Mouse (Mus musculus): ENCODE measurements around the gene Cryl1. TPM values are rescaled to one million over a fixed set of nuclear protein-coding genes. Genes with fewer than 3 reads are reported as not detected.

Cryl1 gene
- total RNA-seq, 4 experiments from 2014 or later = 17.8 to 26.3 (median 21.5) TPM

DNA sequence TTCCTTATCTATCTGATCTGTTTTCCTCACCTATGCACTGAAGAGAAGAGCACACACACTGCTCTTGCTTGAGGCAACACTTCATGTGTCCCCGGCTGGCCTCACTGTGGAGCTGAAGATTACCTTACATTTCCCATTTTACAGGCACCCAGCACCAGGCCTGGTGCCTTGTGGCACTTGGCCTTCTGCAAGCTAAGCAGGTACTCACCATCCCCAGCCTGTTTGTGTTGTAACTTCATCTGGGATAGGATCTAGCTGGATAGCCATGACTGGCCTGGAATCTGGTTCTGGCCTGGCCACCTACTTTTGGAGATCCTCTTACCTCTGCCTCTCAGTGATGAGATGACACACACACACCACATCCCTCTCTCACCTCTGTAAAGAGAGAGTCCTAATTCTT is 79.5 kb downstream of the Cryl1 start:
- DNase-seq (ENCODE audit: low spot score in 2 of 2) = no peak

DNA sequence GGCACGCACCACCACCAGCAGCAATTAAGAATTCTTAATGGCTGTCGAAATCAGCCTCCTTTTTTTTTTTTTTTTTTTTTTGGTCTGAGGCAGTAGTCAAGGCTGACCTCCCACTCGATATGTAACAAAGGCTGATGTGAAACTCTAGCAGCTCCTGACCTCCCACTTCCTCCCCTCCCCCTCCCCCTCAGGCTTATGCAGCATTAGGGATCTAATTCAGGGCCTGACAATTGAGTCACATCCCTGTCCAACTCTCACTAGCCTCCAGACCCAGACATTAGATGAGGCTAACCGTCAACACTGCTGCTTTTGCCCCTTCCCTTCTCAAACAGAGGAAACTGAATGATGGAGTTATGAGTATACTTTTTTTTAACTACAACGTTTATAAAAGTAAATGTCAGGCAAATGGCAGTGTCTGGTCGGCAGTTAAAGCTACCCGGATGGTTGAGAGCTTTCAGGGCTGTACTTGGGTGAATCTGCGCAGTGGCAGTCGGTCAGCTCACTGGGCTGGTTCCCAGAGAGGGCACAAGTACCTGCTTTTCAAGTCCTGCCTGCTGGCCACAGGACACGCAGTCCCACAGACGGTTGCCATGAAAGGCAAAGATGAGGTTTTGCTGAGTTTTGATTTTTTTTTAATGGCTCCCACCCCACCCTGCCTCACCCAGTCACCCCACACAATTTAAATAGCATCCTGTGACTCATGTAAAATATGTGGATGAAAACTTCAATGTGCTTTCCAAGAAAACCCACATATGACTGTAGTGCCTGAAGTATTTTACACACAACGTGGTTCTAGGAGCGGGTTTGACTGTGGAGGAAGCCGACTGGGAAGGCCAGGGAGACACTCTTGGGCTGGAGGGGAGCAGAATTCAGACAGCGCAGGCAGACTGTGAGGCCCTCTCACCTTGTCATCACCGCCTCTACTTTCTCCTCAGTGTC is 81.4 kb downstream of the Cryl1 start:
- no peak for DNase-seq (ENCODE audit: low spot score in 2 of 2)

DNA sequence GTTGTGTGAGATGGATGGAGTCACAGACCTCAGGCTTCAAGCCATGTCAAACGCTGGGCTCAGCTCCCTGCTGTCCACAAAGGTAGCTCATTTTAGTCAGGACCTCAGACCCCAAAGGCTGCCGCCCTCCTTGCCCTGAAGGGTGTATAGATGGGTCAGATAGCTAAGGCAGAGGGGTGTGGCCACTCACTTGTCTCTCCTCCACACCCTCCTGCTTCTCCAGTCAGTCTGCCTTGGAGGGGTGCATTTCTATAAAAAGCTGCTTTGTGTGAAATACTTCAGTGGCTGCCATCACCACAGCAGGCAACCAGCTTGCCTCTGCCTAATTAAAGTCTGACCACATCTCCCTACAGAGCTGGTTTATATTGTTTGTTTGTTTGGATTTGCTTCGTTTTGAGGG is 82.4 kb downstream of the Cryl1 start:
- DNase-seq (ENCODE audit: low spot score in 2 of 2) = peak; percentile 18 to 21

DNA sequence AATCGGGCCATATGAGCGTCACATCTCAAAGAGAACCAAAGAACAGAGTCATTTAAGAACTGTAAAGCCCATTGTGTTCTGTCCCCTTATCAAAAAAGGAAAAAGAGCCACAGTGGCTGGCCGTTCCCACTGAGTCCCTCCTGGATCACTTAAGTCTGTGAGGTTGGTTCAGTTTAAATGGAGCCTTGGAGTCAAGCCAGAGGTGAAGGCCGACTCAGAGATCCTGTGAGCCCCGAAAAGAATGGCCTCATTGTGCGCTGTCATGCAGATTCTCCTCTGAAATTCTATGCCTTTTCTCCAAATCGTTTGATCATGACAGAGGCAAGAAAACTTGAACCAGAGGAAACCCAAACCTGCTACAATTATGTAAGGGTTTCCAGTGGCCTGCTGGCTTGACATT is 82.8 kb downstream of the Cryl1 start:
- no peak for DNase-seq (ENCODE audit: low spot score in 2 of 2)

DNA sequence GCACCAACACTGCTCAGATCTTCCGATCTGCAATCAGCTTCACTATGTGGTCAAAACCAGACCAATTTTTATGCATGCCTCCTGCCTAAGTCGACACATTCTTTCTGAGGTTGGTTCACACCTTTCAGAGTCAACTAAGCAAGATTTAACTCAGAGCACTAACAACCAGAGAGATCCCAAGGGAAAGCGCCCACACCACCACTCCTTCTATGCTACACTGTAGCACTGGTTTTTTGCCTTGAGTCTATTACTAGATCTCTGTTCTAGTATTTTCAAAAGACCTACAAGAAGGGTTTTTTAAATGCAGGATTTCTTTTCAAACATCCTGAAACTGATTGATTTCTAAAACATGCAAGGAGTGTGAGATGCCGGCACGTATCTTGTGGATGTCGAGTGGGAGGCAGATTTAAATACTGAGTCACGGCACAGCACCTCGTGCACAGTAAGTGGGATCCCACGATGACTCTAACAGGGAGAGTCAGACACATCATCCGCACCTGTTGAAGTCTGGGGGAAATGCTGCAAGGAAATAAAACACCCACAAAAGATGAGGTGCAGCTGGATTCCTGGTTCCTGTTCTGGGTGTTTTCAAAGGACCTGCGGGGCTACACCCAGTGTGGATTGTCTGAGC is 96.6 kb downstream of the Cryl1 start:
- DNase-seq (ENCODE audit: low spot score in 2 of 2) = peak in 1 of 2 experiments; percentile 10

DNA sequence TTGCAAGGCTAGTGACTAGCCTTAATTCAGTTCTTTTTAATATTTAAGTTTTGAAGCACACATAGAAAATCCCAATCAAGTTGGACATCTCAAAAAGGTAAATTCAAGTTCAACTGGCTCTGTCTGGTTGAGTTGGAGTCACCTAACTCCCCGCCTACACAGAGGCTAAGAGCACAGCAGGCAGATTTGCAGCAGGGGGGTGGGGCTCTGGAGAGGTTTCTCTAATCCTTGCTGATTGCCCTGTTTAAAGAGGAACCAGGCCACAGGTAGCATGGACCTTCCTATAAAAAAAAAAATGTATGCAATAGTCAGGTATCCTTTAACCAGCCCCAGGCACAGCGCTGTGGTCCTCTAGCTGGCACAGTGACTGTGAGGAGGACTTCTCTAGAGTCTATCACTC is 97.8 kb downstream of the Cryl1 start:
- DNase-seq (ENCODE audit: low spot score in 2 of 2) = no peak

DNA sequence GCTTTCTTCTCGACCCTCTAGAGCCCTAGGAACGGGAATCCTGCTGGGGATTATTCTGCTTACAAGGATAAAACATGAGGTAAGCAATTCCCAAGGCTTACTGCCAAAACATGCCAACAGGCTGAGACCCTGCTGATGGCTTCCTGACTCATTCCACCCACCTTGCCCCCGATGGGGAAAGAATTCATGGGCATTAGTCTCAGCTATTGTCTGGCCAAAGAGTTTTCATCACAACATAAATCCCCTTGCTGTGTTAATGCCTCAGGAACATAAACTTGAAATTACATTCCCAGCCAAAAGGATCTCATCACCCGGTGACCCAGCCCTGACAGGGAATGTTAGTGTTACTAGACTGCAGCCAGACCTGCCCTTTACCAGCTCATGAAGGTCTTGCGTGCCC is 100.7 kb downstream of the Cryl1 start:
- no peak for DNase-seq (ENCODE audit: low spot score in 2 of 2)

DNA sequence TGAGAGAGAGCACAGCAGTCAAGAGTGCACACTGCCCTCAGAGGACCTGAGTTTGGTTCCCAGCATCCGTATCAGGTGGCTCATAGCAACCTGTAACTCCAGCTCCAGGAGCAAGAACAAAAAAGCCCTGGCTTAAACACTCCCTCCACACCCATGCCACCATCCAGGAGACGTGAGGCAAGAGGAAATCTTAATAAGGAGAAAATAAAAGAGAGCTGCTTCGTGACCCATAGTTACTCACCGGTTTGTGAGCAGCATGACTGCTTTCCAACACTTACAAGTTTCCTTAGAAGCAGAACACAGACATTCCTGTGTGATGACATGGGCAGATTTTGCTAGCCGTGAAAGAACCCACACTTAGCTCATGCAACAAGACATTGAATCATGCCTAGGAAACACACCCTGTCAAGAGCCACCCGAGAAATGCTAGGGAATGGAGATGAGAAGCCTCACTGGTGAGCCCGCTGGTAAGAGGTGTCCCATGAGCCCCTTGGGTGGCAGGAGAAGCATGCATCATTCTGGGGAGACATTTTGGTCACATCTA is 106.9 kb downstream of the Cryl1 start:
- DNase-seq (ENCODE audit: low spot score in 2 of 2) = no peak

DNA sequence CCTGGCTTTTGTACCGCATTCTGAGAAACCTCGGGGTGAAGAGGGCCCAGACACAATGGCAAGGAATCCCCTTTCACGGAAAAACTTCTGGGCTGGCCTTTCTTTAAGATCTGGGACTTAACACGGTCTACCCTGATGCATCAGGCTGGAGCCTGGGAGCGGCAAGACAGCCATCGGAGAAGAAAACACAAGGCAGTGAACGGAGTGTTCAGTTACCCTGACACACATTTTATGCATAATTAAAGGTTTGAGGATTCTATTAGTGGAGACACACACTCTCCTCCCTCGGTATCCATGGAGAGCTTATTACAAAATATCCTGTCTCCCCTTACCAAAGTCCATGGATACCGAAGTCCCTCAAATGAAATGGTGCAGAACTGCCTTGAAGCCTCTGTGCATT is 109.2 kb downstream of the Cryl1 start:
- no peak for DNase-seq (ENCODE audit: low spot score in 2 of 2)

DNA sequence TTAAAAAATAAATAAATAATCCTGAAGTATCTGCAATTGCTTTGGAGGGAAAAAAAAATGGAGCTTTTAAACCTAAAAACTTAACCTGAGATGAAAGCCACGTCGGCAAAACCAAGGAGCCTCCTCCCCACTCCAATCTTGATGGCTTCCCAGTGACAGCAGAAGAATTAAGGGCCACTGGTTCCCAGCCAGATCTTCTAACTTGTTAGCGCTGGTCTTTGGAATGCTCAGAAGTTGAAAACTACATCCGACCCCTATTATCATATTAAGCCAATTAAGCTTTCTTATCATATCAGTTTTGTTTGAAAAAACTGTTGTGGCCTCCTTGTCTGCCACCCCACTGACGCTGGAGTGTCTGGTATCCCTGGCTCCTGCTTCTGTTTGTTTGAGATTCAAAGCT is 114.5 kb downstream of the Cryl1 start:
- no peak for DNase-seq (ENCODE audit: low spot score in 2 of 2)

DNA sequence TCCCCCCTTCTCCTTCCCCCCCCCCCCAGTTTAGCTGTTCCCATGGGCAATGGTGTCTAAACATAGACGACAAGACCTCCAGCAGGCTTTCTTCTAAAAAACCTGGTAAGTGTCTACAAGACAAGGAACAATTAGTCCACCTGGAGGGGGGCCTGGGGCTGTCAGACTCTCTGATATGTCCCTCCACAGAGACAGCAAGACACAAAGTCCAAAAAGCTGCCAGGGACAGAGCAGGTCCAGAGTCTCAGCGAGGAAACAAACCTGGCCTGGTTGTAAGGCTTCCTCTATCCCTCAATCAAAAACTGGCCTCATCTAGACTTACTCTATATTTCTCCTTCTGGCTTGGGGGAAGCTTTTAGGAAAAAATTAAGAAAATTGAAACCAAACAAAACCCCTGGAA is 115.7 kb downstream of the Cryl1 start:
- no peak for DNase-seq (ENCODE audit: low spot score in 2 of 2)

DNA sequence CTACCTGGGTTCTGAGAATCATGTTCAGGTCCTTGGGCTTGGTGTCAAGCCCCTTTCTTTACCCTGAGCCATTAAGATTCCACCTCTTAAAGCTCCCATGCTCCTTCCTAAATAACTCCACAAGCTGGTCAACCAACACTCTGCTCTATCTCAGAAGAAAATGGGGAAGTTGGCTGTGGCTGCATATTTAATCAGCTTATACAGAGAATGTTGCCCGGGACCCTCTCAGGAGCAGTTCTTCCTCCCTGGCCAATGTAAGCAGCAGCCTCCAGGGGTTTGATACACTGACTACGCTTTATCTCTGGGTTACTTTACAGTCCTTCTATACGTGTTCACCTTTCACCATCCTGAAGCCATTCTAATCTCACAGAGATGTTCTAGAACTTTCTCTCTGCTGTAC is 117.5 kb downstream of the Cryl1 start:
- DNase-seq (ENCODE audit: low spot score in 2 of 2) = no peak

DNA sequence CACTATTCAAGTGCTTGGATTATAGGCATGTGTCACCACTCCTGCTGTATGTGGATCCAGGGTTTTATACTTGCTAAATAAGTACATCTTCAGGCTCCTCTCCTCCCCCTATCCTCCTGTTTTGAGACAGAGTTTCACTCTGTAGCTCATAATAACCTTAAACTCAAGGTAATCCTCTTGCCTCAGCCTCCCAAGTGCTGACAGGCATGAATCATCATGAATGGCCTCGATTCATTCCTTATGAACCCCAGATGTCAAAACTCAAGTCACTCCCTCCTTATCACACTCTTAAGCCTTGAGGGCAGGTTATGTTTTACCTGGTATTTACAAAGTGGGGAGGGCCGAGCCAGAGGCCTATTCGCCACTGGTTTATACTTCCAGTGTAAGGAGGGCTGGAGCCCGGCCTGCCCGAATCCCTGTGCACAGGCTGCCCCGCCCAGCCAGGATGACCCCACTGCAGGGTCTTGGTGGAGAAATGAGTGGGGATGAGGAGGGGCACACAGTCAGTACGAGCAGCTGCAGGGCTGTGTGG is 121.8 kb downstream of the Cryl1 start:
- DNase-seq (ENCODE audit: low spot score in 2 of 2) = no peak

DNA sequence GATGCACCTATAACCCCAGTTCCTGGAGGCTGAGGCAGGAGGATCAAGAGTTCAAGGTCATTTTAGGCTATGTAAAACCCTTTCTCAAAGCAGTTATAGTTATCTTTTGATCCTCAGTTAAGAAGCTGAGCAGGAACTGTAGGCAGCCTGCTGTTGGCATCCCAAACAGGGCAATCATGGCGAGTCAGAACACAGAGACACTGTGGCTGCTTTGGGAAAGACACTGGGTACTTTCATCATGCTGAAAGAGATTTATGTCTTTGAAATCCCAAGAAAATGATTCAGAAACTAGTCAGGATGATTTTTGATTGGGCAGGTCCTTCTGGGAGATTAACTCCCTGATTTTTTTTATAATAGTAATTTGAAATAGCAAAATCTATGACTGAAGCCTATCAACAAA is 126.0 kb downstream of the Cryl1 start:
- no peak for DNase-seq (ENCODE audit: low spot score in 2 of 2)

DNA sequence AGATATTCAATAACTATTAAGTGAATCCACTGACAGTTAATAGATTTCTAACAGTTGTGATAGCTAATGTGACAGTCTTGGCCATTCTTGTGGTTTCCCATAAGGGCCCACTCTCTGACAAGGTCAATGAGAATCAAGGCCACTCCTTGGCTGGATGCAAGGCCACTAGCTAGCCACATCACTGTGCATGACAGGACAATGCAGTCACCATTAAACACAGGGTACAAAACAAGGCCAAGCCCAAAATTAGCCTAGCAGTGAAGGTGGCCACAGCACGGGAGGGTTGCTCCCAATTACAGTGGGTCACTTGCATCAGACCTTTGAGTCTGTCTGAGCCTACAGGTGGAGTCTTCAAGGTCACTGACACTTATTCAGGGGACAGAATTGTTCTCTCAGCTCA is 126.5 kb downstream of the Cryl1 start:
- DNase-seq (ENCODE audit: low spot score in 2 of 2) = no peak

DNA sequence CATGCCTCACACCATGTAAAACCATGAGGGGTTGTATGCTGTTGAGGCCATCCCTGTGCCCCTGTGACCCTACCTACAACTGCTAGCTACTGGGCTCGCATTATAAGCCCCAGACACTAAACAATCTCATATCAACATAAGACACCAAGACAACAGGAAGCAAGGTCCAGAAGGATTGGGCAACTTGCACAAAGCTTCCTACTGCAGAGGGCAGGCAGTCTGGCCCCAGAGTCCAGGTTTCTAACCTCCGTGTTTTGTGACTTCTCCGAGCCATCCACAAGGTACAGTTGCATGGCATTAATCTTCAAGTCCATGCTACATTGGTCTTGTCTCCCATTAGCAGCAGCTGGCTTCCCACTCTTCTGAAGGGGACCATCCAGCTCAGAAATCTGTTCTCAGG is 129.4 kb downstream of the Cryl1 start:
- no peak for DNase-seq (ENCODE audit: low spot score in 2 of 2)

DNA sequence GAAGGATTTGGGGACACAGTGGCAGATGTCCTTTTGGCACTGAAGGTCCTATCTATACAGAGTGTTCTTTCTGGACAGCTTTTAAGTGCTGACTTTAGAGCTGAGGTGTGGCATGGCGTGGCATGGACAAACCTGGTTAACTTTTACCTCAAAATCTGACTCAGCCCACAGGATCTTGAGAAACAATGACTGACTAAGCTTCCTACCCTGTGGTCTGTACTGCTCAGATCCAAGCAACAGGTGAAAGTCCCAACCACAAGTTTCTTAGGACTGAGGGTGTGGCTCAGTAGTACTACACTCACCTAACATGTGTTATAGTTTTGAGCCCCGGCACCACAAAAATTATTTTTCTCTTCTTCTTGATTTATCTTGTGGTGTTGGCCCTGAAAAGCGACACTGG is 130.0 kb downstream of the Cryl1 start:
- DNase-seq (ENCODE audit: low spot score in 2 of 2) = no peak

DNA sequence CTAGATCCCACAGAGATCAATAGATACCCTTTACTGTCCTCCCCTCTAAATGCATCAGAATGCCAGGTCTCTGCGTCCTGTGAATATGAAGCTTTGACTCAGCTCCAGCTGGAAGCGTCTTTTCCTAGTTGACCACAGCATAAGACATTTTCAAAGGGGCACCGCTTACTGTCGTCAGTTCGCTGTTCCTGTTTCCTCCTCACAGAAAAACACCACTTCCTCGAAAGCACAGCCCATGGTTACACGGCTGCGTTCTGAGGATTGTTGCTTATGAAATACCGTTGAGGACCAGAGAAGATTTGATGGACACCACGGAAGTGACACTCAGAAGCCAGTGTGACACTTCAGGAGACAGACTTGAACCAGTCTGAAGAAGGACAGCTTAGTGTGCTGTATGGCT is 134.4 kb downstream of the Cryl1 start:
- DNase-seq (ENCODE audit: low spot score in 2 of 2) = no peak

DNA sequence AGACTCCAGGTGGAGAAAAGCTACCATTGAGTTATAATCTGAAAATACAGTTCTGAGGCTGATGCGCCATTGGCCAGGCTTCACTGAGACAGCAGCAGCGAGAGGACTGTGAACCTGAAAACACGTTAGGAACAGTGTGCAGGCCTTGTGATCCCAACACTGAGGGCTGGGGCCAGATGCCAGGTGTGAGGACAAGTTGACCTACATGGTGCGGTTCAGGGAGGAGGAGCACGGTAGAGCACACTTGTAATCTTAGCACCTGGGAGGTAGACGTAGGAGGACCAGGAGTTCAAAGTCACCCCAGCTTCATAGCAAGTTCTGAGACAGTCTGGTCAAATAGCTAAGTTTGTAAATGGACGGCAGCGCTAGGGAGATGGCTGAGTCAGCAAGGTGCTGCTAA is 139.0 kb downstream of the Cryl1 start:
- no peak for DNase-seq (ENCODE audit: low spot score in 2 of 2)

DNA sequence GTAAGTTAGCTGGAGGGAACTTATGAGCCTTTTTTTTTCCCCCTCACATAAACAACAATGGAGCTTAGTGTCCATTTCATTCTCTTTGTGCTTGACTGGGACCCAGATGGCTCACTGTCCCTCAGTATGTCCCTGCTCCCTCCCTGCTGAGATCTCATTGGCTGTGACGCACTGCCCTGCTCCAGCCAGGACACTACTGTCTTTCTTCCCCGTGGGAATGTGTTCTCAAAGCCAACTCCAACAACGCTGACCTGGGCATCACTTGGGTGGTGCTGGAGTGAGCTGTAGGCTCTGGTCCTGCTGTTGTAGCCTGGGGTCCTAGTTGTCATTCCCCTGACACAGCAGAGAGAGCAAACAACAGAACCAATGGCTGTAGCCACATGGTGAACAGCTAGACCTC is 149.7 kb downstream of the Cryl1 start:
- DNase-seq (ENCODE audit: low spot score in 2 of 2) = peak in 1 of 2 experiments; percentile 7

DNA sequence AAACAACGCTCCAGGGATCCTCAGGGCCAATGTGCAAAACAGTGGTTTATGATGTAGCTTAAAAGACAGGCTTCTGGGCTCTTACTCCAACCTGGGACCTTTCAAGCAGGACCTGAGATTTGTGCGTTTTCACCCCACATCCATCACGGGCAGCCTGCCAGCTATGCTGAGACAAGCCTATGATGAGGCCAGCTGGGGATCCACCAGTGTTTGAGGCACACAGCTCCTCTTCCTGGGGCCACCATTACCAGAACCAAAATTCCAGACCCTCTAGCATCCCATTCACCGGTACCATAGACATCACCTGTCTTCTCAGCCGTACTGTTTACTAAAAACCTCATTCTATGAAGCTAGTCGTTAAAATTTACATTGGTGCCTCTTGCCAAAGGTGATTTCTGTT is 151.8 kb downstream of the Cryl1 start:
- no peak for DNase-seq (ENCODE audit: low spot score in 2 of 2)

DNA sequence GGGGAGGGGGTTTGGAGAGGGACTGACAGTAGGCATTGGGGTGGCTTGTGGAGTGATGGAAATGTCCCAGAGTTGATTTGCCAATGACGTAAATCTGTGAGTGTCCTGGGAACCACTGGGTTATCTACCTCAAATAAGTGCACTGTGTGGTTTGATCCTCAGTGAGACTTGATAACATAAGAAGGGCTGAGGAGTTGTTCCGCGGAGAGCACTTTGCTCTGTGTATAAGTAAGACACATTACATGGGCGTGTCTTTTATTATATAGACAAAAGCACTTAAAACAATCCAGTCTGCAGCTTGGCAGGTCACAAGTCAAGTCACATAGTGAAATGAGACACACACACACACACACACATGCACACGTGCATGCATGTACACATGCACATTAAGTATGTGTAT is 155.4 kb downstream of the Cryl1 start:
- no peak for DNase-seq (ENCODE audit: low spot score in 2 of 2)

All from layer of hippocampus, adult 8-10 months (tissue).